Mouse (Mus musculus) 416B (cell line): Measurements from ENCODE around the gene Prrc2a.

ENCODE experiments used
- DNase-seq: peaks from one replicate; pipeline ENCODE4 v3.0.0; 2011; ENCODE audit warnings: low read depth

Prrc2a gene

GRCm38 (mm10) chr17:35162730-35163129, 2.0 kb downstream of the Prrc2a start:
- DNase-seq = no peak

- no peak for DNase-seq
These were observed 2.6 kb downstream of the Prrc2a start for GRCm38 (mm10) chr17:35162121-35162520.

DNA sequence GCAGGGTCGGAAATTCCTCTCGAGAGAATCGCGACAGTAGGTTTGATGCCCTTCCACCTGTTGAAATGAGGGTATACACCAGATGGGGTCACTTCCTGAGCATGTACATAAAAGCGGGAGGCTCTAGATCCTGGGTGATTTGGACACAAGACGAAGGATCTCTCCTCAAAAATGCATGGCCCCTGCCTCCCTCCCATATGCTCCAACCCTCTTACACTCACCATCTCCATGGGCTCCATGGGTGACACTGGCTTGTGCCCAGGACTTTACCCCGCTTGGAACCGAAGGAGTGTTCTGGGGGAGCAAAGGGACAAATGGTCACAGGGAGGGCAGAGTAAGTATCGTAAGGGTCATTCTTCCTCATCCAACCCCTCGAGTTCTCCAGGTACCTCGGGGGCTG, 3.3 kb downstream of the Prrc2a start:
- no peak for DNase-seq

- DNase-seq = no peak
These were observed 5.1 kb downstream of the Prrc2a start for GRCm38 (mm10) chr17:35159638-35160037.

- no peak for DNase-seq
These were observed 5.7 kb downstream of the Prrc2a start for GRCm38 (mm10) chr17:35158850-35159593.

DNA sequence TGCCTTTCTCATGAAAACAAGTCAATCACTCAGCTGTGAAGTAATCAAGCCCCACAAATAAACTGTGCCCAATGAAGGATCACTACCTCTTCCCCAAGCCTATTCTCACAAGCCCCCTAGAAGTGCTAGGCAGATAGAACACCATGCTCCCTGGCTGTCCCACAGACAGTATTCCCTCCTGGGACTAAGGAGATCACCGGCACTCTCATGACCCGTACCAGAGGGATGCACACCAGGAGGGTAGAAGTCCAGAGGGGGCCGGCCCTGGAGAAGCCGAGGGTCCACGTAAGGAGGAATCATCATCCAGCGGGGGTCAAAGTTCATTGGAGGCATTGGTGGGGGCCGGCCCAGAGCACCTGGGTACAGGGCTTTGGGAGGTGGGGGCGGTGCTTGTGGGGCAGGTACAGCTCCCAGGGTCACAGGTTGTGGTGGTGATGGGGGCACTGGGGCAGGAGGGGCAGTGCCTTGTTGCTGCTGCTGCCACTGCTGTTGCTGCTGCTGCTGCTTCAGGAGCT, 7.0 kb downstream of the Prrc2a start:
- DNase-seq = no peak

- no peak for DNase-seq
These were observed 7.4 kb downstream of the Prrc2a start for GRCm38 (mm10) chr17:35157254-35157653.

DNA sequence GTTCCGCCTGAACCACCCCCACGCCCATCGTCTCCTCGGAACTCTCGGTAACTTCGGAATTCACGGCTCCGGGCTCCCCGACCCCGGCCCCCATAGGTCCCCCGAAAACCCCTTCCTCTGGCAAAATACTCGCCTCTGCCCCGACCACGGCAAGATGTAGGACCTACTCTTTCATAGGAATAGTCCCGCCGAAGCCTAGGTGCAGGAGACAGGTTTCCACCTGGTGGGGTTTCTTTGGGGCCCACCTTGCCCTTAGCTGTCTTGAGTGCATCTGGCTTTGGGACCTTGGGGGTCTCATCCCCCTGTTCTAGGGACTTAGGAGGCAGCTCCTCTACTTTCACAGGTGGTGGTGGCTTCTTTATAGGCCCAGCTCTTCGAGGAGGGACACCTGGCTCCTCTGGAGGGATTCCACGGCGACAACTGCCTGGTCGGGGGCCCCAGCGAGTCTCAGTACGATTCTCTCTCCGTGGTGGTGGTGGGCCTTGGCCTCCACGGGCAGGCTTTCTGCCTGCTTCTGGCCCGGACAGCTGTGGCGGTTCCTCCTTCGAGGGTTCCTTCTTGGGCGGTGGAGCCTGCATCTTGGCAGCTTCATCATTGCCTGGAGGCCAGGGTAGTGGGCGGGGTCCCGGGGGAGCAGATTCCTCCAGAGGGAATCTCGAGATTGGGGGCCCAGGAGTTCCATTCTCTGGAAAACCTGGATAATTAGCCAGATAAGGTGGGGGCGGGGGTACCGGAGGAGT, 8.1 kb downstream of the Prrc2a start:
- DNase-seq = no peak

DNA sequence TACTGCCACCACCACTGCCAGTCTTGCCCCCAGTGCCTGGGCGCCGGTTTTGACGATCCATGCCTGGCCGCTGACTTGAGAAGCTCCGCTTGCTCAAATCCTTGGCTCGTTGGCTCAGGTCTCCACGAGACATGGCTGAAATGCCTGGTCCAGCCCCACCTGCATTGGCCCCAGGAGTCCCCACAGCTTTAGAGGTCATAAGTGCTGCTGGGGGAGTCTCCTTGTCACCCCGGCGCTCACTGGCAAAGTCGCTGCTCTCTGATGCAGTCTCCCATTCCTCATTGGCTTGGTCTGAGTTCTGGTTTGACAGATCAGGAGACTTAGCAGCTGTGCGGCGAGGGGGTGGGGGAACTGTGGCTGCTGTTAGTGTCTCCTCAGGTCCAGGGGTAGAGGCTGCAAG, 9.2 kb downstream of the Prrc2a start:
- DNase-seq = no peak

- no peak for DNase-seq
These were observed 10.1 kb downstream of the Prrc2a start for GRCm38 (mm10) chr17:35154616-35155015.

- no peak for DNase-seq
These were observed 10.8 kb downstream of the Prrc2a start for GRCm38 (mm10) chr17:35153931-35154330.

DNA sequence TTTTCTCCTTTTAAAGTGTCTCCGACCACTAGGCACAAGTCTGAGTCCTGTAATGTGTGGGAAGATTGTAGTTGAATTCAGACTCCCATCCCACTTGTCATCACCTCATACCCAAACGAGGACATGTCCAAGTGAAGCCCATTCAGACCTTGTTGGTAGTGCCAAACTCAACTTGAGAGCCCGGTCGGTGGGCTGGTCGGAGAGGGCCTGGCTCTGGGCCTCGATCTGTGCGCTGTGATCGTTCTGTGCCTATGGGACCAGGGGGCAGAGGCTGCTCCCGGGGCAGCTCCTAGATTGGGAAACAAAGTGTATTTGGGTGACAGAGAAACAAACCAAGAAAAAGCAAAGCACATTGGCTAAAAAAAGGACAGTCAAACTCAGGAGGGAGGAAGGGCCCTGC, 11.6 kb downstream of the Prrc2a start:
- no peak for DNase-seq

- no peak for DNase-seq
These were observed 12.6 kb downstream of the Prrc2a start for GRCm38 (mm10) chr17:35152121-35152520.

DNA sequence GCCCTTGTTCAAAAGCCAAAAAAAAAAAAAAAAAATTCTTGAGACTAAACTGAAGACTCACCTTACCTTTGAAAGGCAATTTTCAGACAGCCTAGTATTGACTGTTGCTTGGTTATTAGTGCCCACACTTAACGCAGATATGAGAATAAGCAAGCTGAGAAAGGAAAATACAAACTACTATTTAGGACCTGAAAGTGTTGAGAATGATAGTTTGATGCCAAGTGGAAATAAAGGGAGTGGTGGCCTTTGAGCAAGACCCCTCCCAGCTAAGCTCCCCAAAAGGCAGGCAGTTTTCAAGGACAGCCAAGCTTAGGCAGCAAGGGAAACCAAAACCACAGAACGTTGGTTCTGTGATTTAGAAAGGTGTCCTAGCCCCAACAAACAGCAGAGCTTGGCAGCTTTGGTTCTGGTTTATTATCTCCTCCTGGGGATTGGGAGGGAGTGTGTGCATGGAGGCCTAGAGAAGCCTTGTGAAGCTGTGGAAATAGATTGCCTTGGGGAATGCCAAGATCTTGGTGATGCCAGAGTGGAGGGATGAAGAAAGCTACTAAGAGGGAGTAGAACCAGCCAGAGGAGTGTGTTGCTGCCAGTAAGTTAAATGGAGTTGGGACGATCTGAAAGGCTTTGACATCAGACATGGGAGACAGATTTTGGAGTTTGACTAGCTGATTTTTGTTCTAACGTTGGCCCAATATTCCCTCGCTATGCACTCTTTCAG, 16.6 kb downstream of the Prrc2a start:
- DNase-seq = peak; percentile 32

- DNase-seq = peak; percentile 32
These were observed 17.3 kb downstream of the Prrc2a start for GRCm38 (mm10) chr17:35147348-35147747.

DNA sequence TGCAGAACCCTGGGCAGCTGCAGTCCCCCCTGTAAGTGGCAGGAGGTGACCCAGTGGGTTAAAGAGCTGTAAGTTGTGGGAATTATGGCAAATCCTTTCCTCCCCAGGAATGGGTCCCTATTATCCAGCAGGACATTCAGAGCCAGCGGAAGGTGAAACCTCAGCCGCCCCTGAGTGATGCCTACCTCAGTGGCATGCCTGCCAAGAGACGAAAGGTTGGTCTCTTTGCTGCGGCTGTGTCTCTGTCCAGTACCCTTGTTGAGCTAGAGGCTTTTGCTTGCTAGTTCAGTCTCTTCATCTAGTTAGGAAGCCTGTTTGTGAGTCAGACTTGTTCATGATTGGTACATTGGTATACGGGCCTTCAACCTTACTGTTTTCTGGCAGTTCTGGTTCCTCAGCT, 18.6 kb downstream of the Prrc2a start:
- no peak for DNase-seq

DNA sequence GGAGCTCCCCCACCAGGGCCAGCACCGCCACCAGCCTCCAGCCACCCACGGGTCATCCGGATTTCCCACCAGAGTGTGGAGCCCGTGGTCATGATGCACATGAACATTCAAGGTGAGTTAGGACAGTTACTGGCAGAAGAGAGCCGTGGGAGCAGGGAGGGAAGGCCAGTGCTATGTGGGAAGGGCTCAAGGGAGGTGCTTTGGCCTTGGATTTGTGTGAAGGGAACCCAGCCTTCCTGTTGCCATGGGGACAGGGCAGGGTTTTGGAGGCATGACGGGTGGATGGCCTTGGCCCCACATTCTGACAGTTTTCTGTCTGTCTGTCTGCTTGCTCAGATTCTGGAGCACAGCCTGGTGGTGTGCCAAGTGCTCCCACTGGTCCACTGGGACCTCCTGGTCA, 22.7 kb downstream of the Prrc2a start:
- no peak for DNase-seq

GRCm38 (mm10) chr17:35140490-35140996, 24.2 kb downstream of the Prrc2a start:
- no peak for DNase-seq

DNA sequence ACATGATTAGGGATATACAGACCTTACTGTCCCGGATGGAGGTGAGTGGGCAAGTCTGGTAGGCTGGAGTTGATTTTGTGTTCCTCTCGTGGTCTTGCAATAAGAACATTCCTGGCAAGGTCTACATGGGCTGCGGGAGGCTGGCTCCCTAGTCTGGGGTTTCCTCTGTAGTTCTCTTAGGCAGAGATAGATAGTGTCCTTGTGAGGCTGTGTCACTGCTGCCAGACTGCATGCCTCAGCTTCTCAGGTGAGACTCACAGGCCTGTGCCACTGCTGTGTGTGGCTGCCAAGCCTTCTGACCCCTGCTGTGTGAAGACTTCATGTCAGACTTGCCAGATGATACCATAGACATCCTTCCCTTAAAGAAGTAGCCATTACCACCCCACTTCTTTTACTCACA, 25.4 kb downstream of the Prrc2a start:
- DNase-seq = no peak

DNA sequence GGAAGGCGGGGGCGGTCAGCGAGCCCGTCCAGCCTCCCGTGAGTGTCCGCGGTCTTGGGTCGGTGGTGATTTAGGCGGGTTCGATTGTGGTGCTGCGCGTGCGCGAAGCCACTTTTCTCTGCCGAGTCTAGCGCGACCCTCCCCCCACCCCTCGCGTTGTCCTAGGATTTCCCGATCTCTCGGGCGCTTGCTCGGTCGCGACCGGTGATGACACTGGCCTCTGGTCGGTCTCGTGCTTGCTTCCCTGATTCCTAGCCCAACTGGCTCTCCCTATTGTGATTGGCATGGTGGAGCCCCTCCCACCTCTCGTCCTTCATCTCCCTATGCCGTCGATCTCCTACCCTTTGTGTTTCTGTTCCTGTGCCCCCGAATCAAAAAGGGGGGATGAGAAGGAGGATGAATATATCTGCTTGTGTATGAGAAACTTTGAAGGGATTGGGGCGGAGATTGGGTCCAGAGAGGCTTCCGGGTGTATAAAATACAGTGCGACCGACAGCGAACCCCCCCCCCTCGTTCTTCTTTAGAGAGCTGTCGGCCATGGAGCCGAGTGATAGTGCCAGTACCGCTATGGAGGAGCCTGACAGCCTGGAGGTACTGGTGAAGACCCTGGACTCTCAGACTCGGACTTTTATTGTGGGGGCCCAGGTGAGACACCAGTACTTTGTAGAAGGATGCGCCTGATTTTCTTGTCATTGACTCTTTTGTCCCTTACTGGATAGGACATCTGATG, 28.9 kb downstream of the Prrc2a start:
- DNase-seq = no peak

- DNase-seq = peak; percentile 98
These were observed 29.7 kb downstream of the Prrc2a start, which contains the start of gene Bag6 for GRCm38 (mm10) chr17:35134801-35135590. TSS of gene Bag6 (plus strand) at chr17:35135178.
